In the genomic region with DNA sequence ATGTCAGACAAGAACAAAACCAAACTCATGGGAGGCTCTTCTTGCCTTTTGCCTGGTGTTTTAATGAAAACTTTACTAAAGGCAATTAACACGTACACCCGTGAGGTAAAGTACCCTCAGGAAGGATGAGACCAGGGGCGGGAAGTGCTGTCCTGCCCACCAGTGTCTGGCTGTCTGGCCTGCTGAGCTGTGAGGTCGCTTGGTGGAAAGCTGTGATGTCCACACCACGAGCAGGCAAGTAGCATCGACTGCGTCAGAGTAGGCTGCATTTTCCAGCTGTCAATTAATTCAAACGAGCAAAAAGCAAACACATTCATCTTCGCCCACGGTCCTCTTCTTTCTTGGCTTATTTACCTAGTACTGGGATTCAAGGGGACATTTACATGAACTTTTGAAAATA, we compare ENCODE assay signal across 20 mouse cellular contexts.
DNase-seq lines count a peak whose midpoint lies in the region; ATAC-seq and TF ChIP-seq lines count a peak whose summit lies in the region.
"Had no signal": no experiment of that assay in that cellular context is flagged by ENCODE, and none has a peak within 500 bp of the region (broad histone marks: within the 10 kb centered on the region; RNA-seq: fewer than 3 reads in every experiment).

No protein-coding gene starts in this region.

- WGBS in midbrain, embryonic 12.5 days: 67% methylated on average over 10 of the region's 10 CpGs
- WGBS in midbrain, postnatal 0 days: 74% methylated on average over 10 of the region's 10 CpGs

- TF ChIP-seq CTCF in midbrain, postnatal 0 days (IDR thresholded peaks at IDR 0.05): no peak

- H3K36me3 ChIP-seq in midbrain, embryonic 12.5 days: no peaks in the 10 kb centered on the region
- H3K36me3 ChIP-seq in midbrain, postnatal 0 days (ENCODE audit: insufficient read depth, low read length): no peaks in the 10 kb centered on the region
- H3K36me3 ChIP-seq: heart, embryonic 15.5 days; hindbrain, embryonic 10.5 days; midbrain, embryonic 13.5 days had no signal

- no peak overlapping the region for H3K27ac ChIP-seq in midbrain, embryonic 12.5 days (replicated peaks)
- H3K27ac ChIP-seq in midbrain, postnatal 0 days (ENCODE audit: low read depth, low read length): no peak overlapping the region
- H3K27ac ChIP-seq: hindbrain, embryonic 10.5 days had no signal

- peaks cover 14% of the 10 kb centered on the region for H3K27me3 ChIP-seq in midbrain, embryonic 12.5 days
- H3K27me3 ChIP-seq in midbrain, postnatal 0 days (ENCODE audit: insufficient read depth, low read length): no peaks in the 10 kb centered on the region
- H3K27me3 ChIP-seq: heart, embryonic 15.5 days; midbrain, embryonic 13.5 days had no signal

- H3K4me2 ChIP-seq in midbrain, embryonic 12.5 days (replicated peaks): no peak overlapping the region
- H3K4me2 ChIP-seq in midbrain, postnatal 0 days (ENCODE audit: low read depth, low read length, poor library complexity, severe bottlenecking): no peak overlapping the region
- H3K4me2 ChIP-seq: heart, embryonic 15.5 days; midbrain, embryonic 13.5 days had no signal

- H3K9ac ChIP-seq in midbrain, embryonic 12.5 days (replicated peaks): 0 out of 2 replicates have a peak overlapping the region, but pooled peaks have one; percentile 4
- no peak overlapping the region for H3K9ac ChIP-seq in midbrain, postnatal 0 days (replicated peaks; ENCODE audit: low read length, poor library complexity, severe bottlenecking)
- H3K9ac ChIP-seq: heart, embryonic 15.5 days; midbrain, embryonic 13.5 days had no signal

- no peak for DNase-seq in midbrain, postnatal 0 days (ENCODE audit: low spot score)
- peak; percentile 53 for DNase-seq in CD4-positive helper T cell, adult 2 months (ENCODE audit: low read depth, low spot score)
- DNase-seq in CD4-positive, CD25-positive, alpha-beta regulatory T cell, adult 2 months (ENCODE audit: low read depth, low spot score): peak; percentile 67
- no peak for DNase-seq in left cerebral cortex, adult 11 months (ENCODE audit: low spot score)
- DNase-seq in gastrocnemius, postnatal 14 days: no peak
- DNase-seq: adrenal gland, postnatal 36 days; cerebellum, adult 11 months; cerebellum, adult 9-11 months; gastrocnemius, postnatal 36 days; kidney, postnatal 10 days; lung, adult 18-20 months; lung, postnatal 10 days had no signal

- H3K4me3 ChIP-seq in midbrain, embryonic 12.5 days: no peak overlapping the region
- no peak overlapping the region for H3K4me3 ChIP-seq in midbrain, postnatal 0 days (ENCODE audit: low read depth, low read length)
- H3K4me3 ChIP-seq: heart, embryonic 15.5 days; hindbrain, embryonic 10.5 days; midbrain, embryonic 13.5 days; myocyte had no signal

- no peak for ATAC-seq in midbrain, embryonic 12.5 days (ENCODE audit: low FRiP score, low read depth)
- no peak for ATAC-seq in midbrain, postnatal 0 days (ENCODE audit: low FRiP score)
- peak; percentile 23 for ATAC-seq in inflammation-experienced regulatory T-cells, adult 6 months
- ATAC-seq: hindbrain, embryonic 16.5 days; intestine, postnatal 0 days; midbrain, embryonic 13.5 days had no signal

- intact Hi-C loops in gastrocnemius, postnatal 14 days (cut with DNase I; ENCODE audit: low total_unique reads): no loop called here

- peaks cover 22% of the 10 kb centered on the region for H3K4me1 ChIP-seq in midbrain, embryonic 12.5 days
- H3K4me1 ChIP-seq in midbrain, postnatal 0 days (ENCODE audit: insufficient read depth, low read length): 0 out of 2 replicates have a peak, but pooled peaks cover 4% of the 10 kb centered on the region

- no peaks in the 10 kb centered on the region for H3K9me3 ChIP-seq in midbrain, embryonic 12.5 days
- no peaks in the 10 kb centered on the region for H3K9me3 ChIP-seq in midbrain, postnatal 0 days (ENCODE audit: low read length)
- H3K9me3 ChIP-seq: heart, embryonic 15.5 days; hindbrain, embryonic 10.5 days; midbrain, embryonic 13.5 days had no signal

Comparison
In these comparisons a context has a peak if more than half of its experiments do, and no peak if none do; other contexts are left out.
1. DNase-seq: peak in CD4-positive helper T cell, adult 2 months (single experiment) and CD4-positive, CD25-positive, alpha-beta regulatory T cell, adult 2 months (single experiment); none in midbrain, postnatal 0 days (single experiment), left cerebral cortex, adult 11 months (single experiment) and gastrocnemius, postnatal 14 days (single experiment).